Mouse (Mus musculus) heart, adult 2 months (tissue): ENCODE measurements at regions not wholly inside any gene's neighbourhood (a gene's known extent, or its start where the extent isn't known, plus 50 kb on each side); places are given as distances from the start of the nearest gene placed in this dataset.

Experiments
- CTCF ChIP-seq: fragments of 200-600 bp; IDR thresholded peaks from 2 replicates; pipeline ENCODE4 v1.8.1; 2022; ENCODE audit warnings: antibody characterized with exemption, mild to moderate bottlenecking, moderate library complexity
- POLR2A ChIP-seq: fragments of 200-500 bp; IDR thresholded peaks from 2 replicates; pipeline ENCODE4 v1.6.1; 2011; ENCODE audit warnings: mild to moderate bottlenecking, low read depth, low read length, control low read depth; ENCODE audit not compliant: insufficient read depth

DNA sequence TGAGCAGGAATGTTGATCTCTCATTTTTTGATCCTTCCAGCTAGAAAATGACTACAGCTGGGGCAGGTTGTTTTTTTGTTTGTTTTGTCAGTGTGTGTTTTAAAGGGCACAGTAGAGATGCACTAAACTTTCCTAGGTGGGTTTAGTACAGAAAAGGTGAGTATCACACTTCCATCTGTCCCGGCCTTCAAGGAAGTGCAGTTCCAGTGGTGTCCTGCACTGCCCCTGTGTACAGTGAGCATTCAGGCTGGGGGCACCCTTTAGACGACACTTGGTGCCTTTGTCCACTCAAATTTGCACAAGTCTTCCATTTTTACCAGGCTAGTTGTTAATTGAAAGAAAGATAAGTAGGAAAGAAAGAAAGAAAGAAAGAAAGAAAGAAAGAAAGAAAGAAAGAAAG lies 218.8 kb upstream of the Trib2 start:
- no peak for TF ChIP-seq POLR2A
- TF ChIP-seq CTCF: no peak
